Mouse (Mus musculus): Measurements from ENCODE around the gene Olfr1162. TPM values are rescaled to one million over a fixed set of nuclear protein-coding genes. Genes with fewer than 3 reads are reported as not detected.
"Not testable (repeated sequence)": the region's sequence is repeated elsewhere in the genome, so short reads cannot be mapped to it uniquely, and the experiment has no call there.

Gene Olfr1162
- not detected in 2 replicates for polyA plus RNA-seq (2012; rRNA removed)

DNA sequence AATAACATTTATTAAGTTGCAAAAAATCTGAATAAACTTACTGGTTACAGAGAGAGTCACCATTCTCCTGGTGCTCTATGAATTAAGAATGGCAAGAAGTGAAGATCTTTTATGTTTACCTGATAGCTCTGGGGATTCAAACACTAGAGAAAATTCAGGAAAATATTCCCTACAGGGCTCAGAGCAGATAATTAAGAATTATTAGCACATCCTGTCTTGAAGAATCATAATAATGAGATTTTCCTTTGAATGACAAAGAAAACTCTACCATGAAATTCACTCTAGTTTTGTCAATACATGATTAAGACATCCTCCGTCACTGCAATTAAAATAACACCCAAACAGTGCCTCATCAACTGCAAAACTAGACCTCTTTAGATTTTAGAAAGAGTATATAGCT, at the start of gene Olfr1162:
TSS of gene Olfr1162 (minus strand) at position 101 of the 400 bp plus-strand sequence.
- TF ChIP-seq POLR2A (IDR thresholded peaks at IDR 0.05; ENCODE audit: borderline replicate concordance, extremely low read depth, low read depth, low read length): no peak
- no peak for DNase-seq
- no peak within 1 kb of the TSS for H3K4me3 ChIP-seq (replicated peaks; ENCODE audit: extremely low read depth, low read depth, low read length)
- 78% methylated on average over 1 of the region's 1 CpGs for WGBS
- no peaks in the 10 kb centered on the region for H3K4me1 ChIP-seq (ENCODE audit: control insufficient read depth, insufficient read depth, low read length)

DNA sequence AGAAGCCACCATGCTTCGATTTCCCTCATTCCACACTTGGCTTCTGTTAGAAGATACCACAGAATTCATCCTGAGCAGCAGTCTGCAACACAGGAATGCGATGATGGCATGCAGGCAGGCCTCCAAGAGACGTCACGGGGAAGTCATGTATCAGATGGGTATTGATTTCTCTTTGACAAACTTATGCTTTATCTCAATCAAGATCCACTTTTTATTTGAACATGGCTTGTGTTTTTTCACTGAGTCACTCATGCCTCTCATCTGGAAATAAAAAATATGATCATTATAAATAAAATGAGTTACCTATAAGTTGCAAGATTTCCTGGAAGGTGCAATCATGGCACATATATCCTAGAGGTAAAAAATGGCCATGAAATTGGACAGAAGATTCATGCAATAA, 42.9 kb upstream of the Olfr1162 start, which contains the start of gene Olfr1164:
TSS of gene Olfr1164 (minus strand) at position 101 of the 400 bp plus-strand sequence.
- H3K4me1 ChIP-seq (ENCODE audit: control insufficient read depth, insufficient read depth, low read length): no peaks in the 10 kb centered on the region
- no peak for DNase-seq
- TF ChIP-seq CTCF (IDR thresholded peaks at IDR 0.05; ENCODE audit: insufficient read depth, low read length): no peak
- TF ChIP-seq POLR2A (IDR thresholded peaks at IDR 0.05; ENCODE audit: borderline replicate concordance, extremely low read depth, low read depth, low read length): no peak
- no peak within 1 kb of the TSS for H3K4me3 ChIP-seq (replicated peaks; ENCODE audit: extremely low read depth, low read depth, low read length)
- WGBS: 73% methylated on average over 4 of the region's 4 CpGs

DNA sequence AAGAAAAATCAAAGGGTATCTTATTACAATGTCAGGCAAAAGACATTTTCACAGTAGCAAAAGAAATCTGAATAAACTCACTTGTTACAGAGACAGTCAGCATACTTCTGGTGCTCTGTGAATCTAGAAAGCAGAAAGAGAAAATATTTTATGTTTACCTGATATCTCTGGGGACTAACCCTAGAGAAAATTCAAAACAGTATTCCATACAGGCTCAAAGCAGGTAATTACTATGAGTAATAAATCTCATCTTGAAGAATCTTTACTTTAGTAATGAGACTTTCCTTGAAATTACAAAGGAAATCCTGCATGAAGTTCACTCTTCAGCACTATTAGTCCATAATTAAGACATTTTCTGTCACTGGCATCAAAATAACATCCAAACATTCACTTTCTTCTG, 20.8 kb upstream of the Olfr1162 start, which contains the start of gene Olfr1163:
TSS of gene Olfr1163 (minus strand) at position 101 of the 400 bp plus-strand sequence.
- no peaks in the 10 kb centered on the region for H3K4me1 ChIP-seq (ENCODE audit: control insufficient read depth, insufficient read depth, low read length)
- no peak for DNase-seq
- TF ChIP-seq POLR2A (IDR thresholded peaks at IDR 0.05; ENCODE audit: borderline replicate concordance, extremely low read depth, low read depth, low read length) (no peak), CTCF (IDR thresholded peaks at IDR 0.05; ENCODE audit: insufficient read depth, low read length) (no peak)
- no peak within 1 kb of the TSS for H3K4me3 ChIP-seq (replicated peaks; ENCODE audit: extremely low read depth, low read depth, low read length)

DNA sequence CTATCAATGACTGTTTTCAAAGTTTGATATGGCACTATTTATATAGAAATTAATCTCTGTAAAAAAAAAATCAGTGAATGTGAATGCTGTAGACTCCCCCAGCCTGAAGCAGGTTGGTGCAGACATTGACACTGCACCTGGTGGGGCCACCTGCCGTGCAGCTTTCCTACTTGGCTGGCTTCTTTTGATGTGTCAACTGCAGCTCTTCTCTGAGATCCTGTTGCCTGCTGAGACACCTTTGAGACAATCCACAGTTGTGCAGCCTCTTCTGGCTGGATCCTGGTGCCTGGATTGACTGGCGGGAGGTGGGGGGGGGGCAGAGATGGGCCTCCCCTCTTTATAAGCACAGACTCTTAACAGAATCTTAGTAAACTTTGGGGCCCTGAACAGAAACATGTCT, 12.7 kb upstream of the Olfr1162 start:
- no peak for DNase-seq
- no peaks in the 10 kb centered on the region for H3K4me1 ChIP-seq (ENCODE audit: control insufficient read depth, insufficient read depth, low read length)
- TF ChIP-seq CTCF (IDR thresholded peaks at IDR 0.05; ENCODE audit: insufficient read depth, low read length): no peak
- TF ChIP-seq POLR2A (IDR thresholded peaks at IDR 0.05; ENCODE audit: borderline replicate concordance, extremely low read depth, low read depth, low read length): no peak
- WGBS: 84% methylated on average over 2 of the region's 2 CpGs
- H3K4me3 ChIP-seq (replicated peaks; ENCODE audit: extremely low read depth, low read depth, low read length): no peak overlapping the region

- no peak for DNase-seq
- TF ChIP-seq CTCF (IDR thresholded peaks at IDR 0.05; ENCODE audit: insufficient read depth, low read length): no peak
- TF ChIP-seq POLR2A (IDR thresholded peaks at IDR 0.05; ENCODE audit: borderline replicate concordance, extremely low read depth, low read depth, low read length): no peak
- H3K4me1 ChIP-seq (ENCODE audit: control insufficient read depth, insufficient read depth, low read length): no peaks in the 10 kb centered on the region
- no peak within 1 kb of the TSS for H3K4me3 ChIP-seq (replicated peaks; ENCODE audit: extremely low read depth, low read depth, low read length)
Observed at GRCm38 (mm10) chr2:88037599-88037998, 13.3 kb downstream of the Olfr1162 start, which contains the start of gene Olfr73. Gene Olfr73 (minus strand): TSS chr2:88037699.

GRCm38 (mm10) chr2:88022474-88022873, 28.5 kb downstream of the Olfr1162 start, which contains the start of gene Olfr1161:
Gene Olfr1161 (plus strand): TSS chr2:88022774.
- H3K4me3 ChIP-seq (replicated peaks; ENCODE audit: extremely low read depth, low read depth, low read length); DNase-seq: not testable (repeated sequence)

GRCm38 (mm10) chr2:88007515-88008318, 43.2 kb downstream of the Olfr1162 start, which contains the start of gene Olfr1160:
Gene Olfr1160 (minus strand): TSS chr2:88008268.
- TF ChIP-seq CTCF (IDR thresholded peaks at IDR 0.05; ENCODE audit: insufficient read depth, low read length) (no peak), POLR2A (IDR thresholded peaks at IDR 0.05; ENCODE audit: borderline replicate concordance, extremely low read depth, low read depth, low read length) (no peak)
- Histone ChIP-seq H3K4me3 (replicated peaks; ENCODE audit: extremely low read depth, low read depth, low read length) (no peak within 1 kb of the TSS), H3K4me1 (ENCODE audit: control insufficient read depth, insufficient read depth, low read length) (no peaks in the 10 kb centered on the region)
- DNase-seq: no peak

More at GRCm38 (mm10) chr2:88022474-88022873, 28.5 kb downstream of the Olfr1162 start, which contains the start of gene Olfr1161:
- H3K4me1 ChIP-seq (ENCODE audit: control insufficient read depth, insufficient read depth, low read length): not testable (repeated sequence)
- WGBS: 75% methylated on average over 1 of the region's 1 CpGs

Other genes with a start within 250 kb of the Olfr1162 start
- gene Olfr1145, start 241.3 kb downstream of the Olfr1162 start, polyA plus RNA-seq (2012; rRNA removed): not detected in 2 replicates
- gene Olfr1148, start 220.6 kb downstream of the Olfr1162 start, polyA plus RNA-seq (2012; rRNA removed): not detected in 2 replicates
- not detected in 2 replicates for gene Olfr1150-ps1, start 207.1 kb downstream of the Olfr1162 start, polyA plus RNA-seq (2012; rRNA removed)
- gene Olfr1151, start 195.3 kb downstream of the Olfr1162 start, polyA plus RNA-seq (2012; rRNA removed): not detected in 2 replicates
- gene Olfr1152, start 184.6 kb downstream of the Olfr1162 start, polyA plus RNA-seq (2012; rRNA removed): not detected in 2 replicates
- not detected in 2 replicates for gene Olfr1153, start 156.2 kb downstream of the Olfr1162 start, polyA plus RNA-seq (2012; rRNA removed)
- gene Olfr1154, start 146.0 kb downstream of the Olfr1162 start, polyA plus RNA-seq (2012; rRNA removed): not detected in 2 replicates
- not detected in 2 replicates for gene Olfr1155, start 106.0 kb downstream of the Olfr1162 start, polyA plus RNA-seq (2012; rRNA removed)
- not detected in 2 replicates for gene Olfr1156, start 98.0 kb downstream of the Olfr1162 start, polyA plus RNA-seq (2012; rRNA removed)
- not detected in 2 replicates for gene Olfr1157, start 82.8 kb downstream of the Olfr1162 start, polyA plus RNA-seq (2012; rRNA removed)
- not detected in 2 replicates for gene Olfr74, start 76.5 kb downstream of the Olfr1162 start, polyA plus RNA-seq (2012; rRNA removed)
- not detected in 2 replicates for gene Olfr1158, start 61.0 kb downstream of the Olfr1162 start, polyA plus RNA-seq (2012; rRNA removed)
- gene Olfr1160, start 42.9 kb downstream of the Olfr1162 start, polyA plus RNA-seq (2012; rRNA removed): not detected in 2 replicates
- gene Olfr1161, start 28.4 kb downstream of the Olfr1162 start, polyA plus RNA-seq (2012; rRNA removed): not detected in 2 replicates
- gene Olfr73, start 13.4 kb downstream of the Olfr1162 start, polyA plus RNA-seq (2012; rRNA removed): not detected in 2 replicates
- gene Olfr1163, start 20.7 kb upstream of the Olfr1162 start, polyA plus RNA-seq (2012; rRNA removed): not detected in 2 replicates
- gene Olfr1164, start 42.8 kb upstream of the Olfr1162 start, polyA plus RNA-seq (2012; rRNA removed): not detected in 2 replicates
- gene Olfr1166, start 77.1 kb upstream of the Olfr1162 start, polyA plus RNA-seq (2012; rRNA removed): not detected in 2 replicates
- not detected in 2 replicates for gene Olfr1167, start 104.1 kb upstream of the Olfr1162 start, polyA plus RNA-seq (2012; rRNA removed)
- not detected in 2 replicates for gene Olfr1168, start 130.8 kb upstream of the Olfr1162 start, polyA plus RNA-seq (2012; rRNA removed)
- gene Olfr1170, start 177.2 kb upstream of the Olfr1162 start, polyA plus RNA-seq (2012; rRNA removed): not detected in 2 replicates
- gene Olfr1173, start 228.7 kb upstream of the Olfr1162 start, polyA plus RNA-seq (2012; rRNA removed): not detected in 2 replicates